Mouse (Mus musculus) thymus, adult 2 months (tissue): Measurements from ENCODE around the gene Ppfia1.

ENCODE experiments used
- CTCF ChIP-seq: fragments of 200-500 bp; IDR thresholded peaks from 2 replicates; pipeline ENCODE4 v1.5.1; 2012; ENCODE audit warnings: mild to moderate bottlenecking, control low read depth, low read length, moderate library complexity, borderline replicate concordance; ENCODE audit not compliant: control insufficient read depth, poor library complexity, insufficient read depth; ENCODE audit errors: extremely low read depth
- POLR2A ChIP-seq: fragments of 200-500 bp; IDR thresholded peaks from 2 replicates; pipeline ENCODE4 v1.6.1; 2012; ENCODE audit warnings: mild to moderate bottlenecking, low read length, control low read depth, moderate library complexity; ENCODE audit not compliant: control insufficient read depth, poor library complexity, insufficient read depth; ENCODE audit errors: extremely low read depth

- TF ChIP-seq POLR2A (no peak), CTCF (no peak)
Observed at GRCm38 (mm10) chr7:144587291-144587690, 33.8 kb upstream of the Ppfia1 start.
